Comparison of ENCODE assay signal across 8 mouse cellular contexts in the genomic region with DNA sequence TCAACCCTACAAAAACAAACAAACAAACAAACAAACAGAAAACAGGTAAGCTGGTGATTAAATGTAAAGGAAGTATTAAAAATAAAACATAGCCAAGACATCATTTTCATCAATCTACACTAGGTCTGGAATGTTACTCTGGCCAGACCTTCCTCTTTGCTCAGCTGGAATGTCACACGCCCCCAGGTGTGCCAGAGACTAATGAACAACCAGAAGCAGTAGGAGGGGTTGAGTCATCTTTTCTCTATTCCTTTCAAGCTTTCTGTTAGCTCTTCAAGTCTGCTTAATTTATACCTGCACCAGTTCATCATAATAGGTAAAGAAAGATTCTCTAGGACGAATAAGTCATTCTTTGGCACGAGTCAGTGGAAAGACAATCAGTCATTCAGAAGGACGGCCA. TPM values are rescaled to one million over a fixed set of nuclear protein-coding genes. Genes with fewer than 3 reads are reported as not detected.
A peak's percentile ranks its signal among the peaks of the same experiment; 100 is the strongest.
DNase-seq lines count a peak whose midpoint lies in the region; ATAC-seq and TF ChIP-seq lines count a peak whose summit lies in the region.

No protein-coding gene starts in this region.

- H3K27ac ChIP-seq in embryonic facial prominence, embryonic 11.5 days (replicated peaks; ENCODE audit: low read depth, low read length): no peak overlapping the region
- H3K27ac ChIP-seq in intestine, embryonic 15.5 days: no peak overlapping the region
- H3K27ac ChIP-seq in neural tube, embryonic 14.5 days (ENCODE audit: low read depth, low read length): peak overlapping the region; percentile 52

- no peak for TF ChIP-seq CTCF in lung, adult 2 months (IDR thresholded peaks at IDR 0.05; ENCODE audit: insufficient read depth, low read length)

- no peak for TF ChIP-seq POLR2A in lung, adult 2 months (IDR thresholded peaks at IDR 0.05; ENCODE audit: borderline replicate concordance, extremely low read depth, low read depth, low read length)

- DNase-seq in lung, adult 2 months: no peak
- no peak for DNase-seq in lung, postnatal 14 days
- DNase-seq in embryonic facial prominence, embryonic 11.5 days (ENCODE audit: low spot score): no peak
- no peak for DNase-seq in cerebellum, adult 11-12 months
- DNase-seq in layer of hippocampus, postnatal 25 days (ENCODE audit: extremely low spot score in 1 of 2, low spot score in 1 of 2): no peak
- no peak for DNase-seq in right cerebral cortex, adult 18-20 months

- H3K9me3 ChIP-seq in embryonic facial prominence, embryonic 11.5 days (replicated peaks; ENCODE audit: control insufficient read depth, low read length): no peaks in the 10 kb centered on the region
- H3K9me3 ChIP-seq in intestine, embryonic 15.5 days: no peaks in the 10 kb centered on the region
- H3K9me3 ChIP-seq in neural tube, embryonic 14.5 days (ENCODE audit: control insufficient read depth, low read length): no peaks in the 10 kb centered on the region

- ATAC-seq in embryonic facial prominence, embryonic 11.5 days (replicated peaks; ENCODE audit: insufficient number of reproducible peaks, low FRiP score, low TSS enrichment, low read depth): no peak
- ATAC-seq in intestine, embryonic 15.5 days: no peak
- ATAC-seq in neural tube, embryonic 14.5 days (ENCODE audit: low read depth): no peak

- no peaks in the 10 kb centered on the region for H3K4me1 ChIP-seq in lung, adult 2 months (ENCODE audit: control insufficient read depth, insufficient read depth, low read length)
- H3K4me1 ChIP-seq in embryonic facial prominence, embryonic 11.5 days (ENCODE audit: control insufficient read depth, insufficient read depth, low read length): no peaks in the 10 kb centered on the region
- no peaks in the 10 kb centered on the region for H3K4me1 ChIP-seq in intestine, embryonic 15.5 days (replicated peaks)
- H3K4me1 ChIP-seq in neural tube, embryonic 14.5 days (ENCODE audit: control insufficient read depth, insufficient read depth, low read length): peaks cover 11% of the 10 kb centered on the region

- 16% methylated on average over 4 of the region's 4 CpGs for WGBS in lung, adult 2 months
- WGBS in embryonic facial prominence, embryonic 11.5 days: 31% methylated on average over 4 of the region's 4 CpGs
- WGBS in intestine, embryonic 15.5 days: 23% methylated on average over 4 of the region's 4 CpGs
- 35% methylated on average over 4 of the region's 4 CpGs for WGBS in neural tube, embryonic 14.5 days

- peak overlapping the region; percentile 69 for H3K4me2 ChIP-seq in embryonic facial prominence, embryonic 11.5 days (ENCODE audit: low read depth, low read length)
- H3K4me2 ChIP-seq in intestine, embryonic 15.5 days (replicated peaks): peak overlapping the region; percentile 67
- peak overlapping the region; percentile 94 for H3K4me2 ChIP-seq in neural tube, embryonic 14.5 days (ENCODE audit: low read depth, low read length)

- H3K27me3 ChIP-seq in embryonic facial prominence, embryonic 11.5 days (ENCODE audit: control insufficient read depth, insufficient read depth, low read length): no peaks in the 10 kb centered on the region
- no peaks in the 10 kb centered on the region for H3K27me3 ChIP-seq in intestine, embryonic 15.5 days (replicated peaks)
- H3K27me3 ChIP-seq in neural tube, embryonic 14.5 days (ENCODE audit: control insufficient read depth, insufficient read depth, low read length): no peaks in the 10 kb centered on the region

- H3K9ac ChIP-seq in embryonic facial prominence, embryonic 11.5 days (replicated peaks; ENCODE audit: low read length): peak overlapping the region; percentile 84
- peak overlapping the region; percentile 84 for H3K9ac ChIP-seq in intestine, embryonic 15.5 days
- peak overlapping the region; percentile 83 for H3K9ac ChIP-seq in neural tube, embryonic 14.5 days (replicated peaks; ENCODE audit: low read depth, low read length)

- H3K36me3 ChIP-seq in embryonic facial prominence, embryonic 11.5 days (replicated peaks; ENCODE audit: control insufficient read depth, insufficient read depth, low read depth, low read length): no peaks in the 10 kb centered on the region
- H3K36me3 ChIP-seq in intestine, embryonic 15.5 days: peaks cover 10% of the 10 kb centered on the region; the same call in 1 of the 2 replicates
- 0 out of 2 replicates have a peak, but pooled peaks cover 11% of the 10 kb centered on the region for H3K36me3 ChIP-seq in neural tube, embryonic 14.5 days (ENCODE audit: control insufficient read depth, insufficient read depth, low read length)

- peak overlapping the region; percentile 68 for H3K4me3 ChIP-seq in lung, adult 2 months (replicated peaks; ENCODE audit: extremely low read depth, low read depth, low read length)
- peak overlapping the region; percentile 65 for H3K4me3 ChIP-seq in embryonic facial prominence, embryonic 11.5 days (ENCODE audit: low read depth, low read length)
- peak overlapping the region; percentile 78 for H3K4me3 ChIP-seq in intestine, embryonic 15.5 days (replicated peaks)
- peak overlapping the region; percentile 83 for H3K4me3 ChIP-seq in neural tube, embryonic 14.5 days (ENCODE audit: low read depth, low read length)

RNA-seq across cellular contexts. Expression of a gene that starts 1.0 kb away (rescaled TPM):
- 66.8 and 78.3 TPM in 2 replicates for polyA plus RNA-seq in lung, adult 2 months (2012; rRNA removed)
- polyA plus RNA-seq in embryonic facial prominence, embryonic 11.5 days (2014; fragmentation: Nextera tagmentation; extraction: Ambion mirVana): 139 and 142 TPM in 2 replicates
- polyA plus RNA-seq in intestine, embryonic 15.5 days (2015; fragmentation: Nextera tagmentation; extraction: Ambion mirVana): 170 and 182 TPM in 2 replicates
- 116 and 122 TPM in 2 replicates for polyA plus RNA-seq in neural tube, embryonic 14.5 days (2014; fragmentation: Nextera tagmentation; extraction: Ambion mirVana)
- 10 to 100 TPM; 68.5 to 78.2 TPM for total RNA-seq in layer of hippocampus, postnatal 25 days (2021)

RNA-seq across cellular contexts. Expression of a gene that starts 24.3 kb away (rescaled TPM):
- 0.34 and 0.40 TPM in 2 replicates for polyA plus RNA-seq in lung, adult 2 months (2012; rRNA removed)
- 0.95 and 1.5 TPM in 2 replicates for polyA plus RNA-seq in embryonic facial prominence, embryonic 11.5 days (2014; fragmentation: Nextera tagmentation; extraction: Ambion mirVana)
- polyA plus RNA-seq in intestine, embryonic 15.5 days (2015; fragmentation: Nextera tagmentation; extraction: Ambion mirVana): 0.25 and 0.28 TPM in 2 replicates
- polyA plus RNA-seq in neural tube, embryonic 14.5 days (2014; fragmentation: Nextera tagmentation; extraction: Ambion mirVana): 0.20 and 0.48 TPM in 2 replicates
- 1 to 10 TPM in 1 of 2 experiments, under 1 TPM in 1; 0.84 to 2.2 TPM for total RNA-seq in layer of hippocampus, postnatal 25 days (2021)

RNA-seq across cellular contexts. Expression of a gene that starts 33.7 kb away (rescaled TPM):
- 65.4 and 101 TPM in 2 replicates for polyA plus RNA-seq in lung, adult 2 months (2012; rRNA removed)
- polyA plus RNA-seq in embryonic facial prominence, embryonic 11.5 days (2014; fragmentation: Nextera tagmentation; extraction: Ambion mirVana): 228 and 235 TPM in 2 replicates
- polyA plus RNA-seq in intestine, embryonic 15.5 days (2015; fragmentation: Nextera tagmentation; extraction: Ambion mirVana): 314 and 349 TPM in 2 replicates
- 199 and 210 TPM in 2 replicates for polyA plus RNA-seq in neural tube, embryonic 14.5 days (2014; fragmentation: Nextera tagmentation; extraction: Ambion mirVana)
- total RNA-seq in layer of hippocampus, postnatal 25 days (2021): 100 to 1,000 TPM; 313 to 339 TPM

RNA-seq across cellular contexts. Expression of a gene that starts 33.7 kb away (rescaled TPM):
- 2.1 and 3.4 TPM in 2 replicates for polyA plus RNA-seq in lung, adult 2 months (2012; rRNA removed)
- polyA plus RNA-seq in embryonic facial prominence, embryonic 11.5 days (2014; fragmentation: Nextera tagmentation; extraction: Ambion mirVana): 69.0 and 73.7 TPM in 2 replicates
- 44.4 and 48.6 TPM in 2 replicates for polyA plus RNA-seq in intestine, embryonic 15.5 days (2015; fragmentation: Nextera tagmentation; extraction: Ambion mirVana)
- polyA plus RNA-seq in neural tube, embryonic 14.5 days (2014; fragmentation: Nextera tagmentation; extraction: Ambion mirVana): 47.4 and 52.5 TPM in 2 replicates
- total RNA-seq in layer of hippocampus, postnatal 25 days (2021): 10 to 100 TPM; 76.8 to 81.9 TPM

RNA-seq across cellular contexts. Expression of a gene that starts 47.4 kb away (rescaled TPM):
- 1.2 and 3.7 TPM in 2 replicates for polyA plus RNA-seq in lung, adult 2 months (2012; rRNA removed)
- polyA plus RNA-seq in embryonic facial prominence, embryonic 11.5 days (2014; fragmentation: Nextera tagmentation; extraction: Ambion mirVana): not detected in 2 replicates
- polyA plus RNA-seq in intestine, embryonic 15.5 days (2015; fragmentation: Nextera tagmentation; extraction: Ambion mirVana): not detected in 2 replicates
- polyA plus RNA-seq in neural tube, embryonic 14.5 days (2014; fragmentation: Nextera tagmentation; extraction: Ambion mirVana): not detected in 2 replicates
- total RNA-seq in layer of hippocampus, postnatal 25 days (2021): not detected
